Mouse (Mus musculus): ENCODE results near the gene Gm20479.

- TF ChIP-seq EP300 (IDR thresholded peaks at IDR 0.05; ENCODE audit: low read depth), result no peak
- TF ChIP-seq CTCF (IDR thresholded peaks at IDR 0.05; ENCODE audit: low read depth), result peak; percentile 82
These were observed 45.5 kb upstream of the Gm20479 start for GRCm38 (mm10) chr7:27402675-27403074.

All from liver, postnatal 0 days (tissue).